Mouse (Mus musculus) ES-Bruce4 (cell line): Measurements from ENCODE around the gene Cyth3. TPM values are rescaled to one million over a fixed set of nuclear protein-coding genes. Genes with fewer than 3 reads are reported as not detected.

Experiments
- H3K27ac ChIP-seq: 2 replicates; pipeline ENCODE4 v1.5.1; 2012; ENCODE audit warnings: low read length, inconsistent platforms; ENCODE audit not compliant: insufficient read depth
- H3K27me3 ChIP-seq: 2 replicates; pipeline ENCODE4 v1.6.1; 2012; ENCODE audit warnings: mild to moderate bottlenecking, low read length, inconsistent platforms; ENCODE audit not compliant: control insufficient read depth, poor library complexity, insufficient read depth, severe bottlenecking
- H3K36me3 ChIP-seq: 2 replicates; pipeline ENCODE4 v1.6.1; 2012; ENCODE audit warnings: inconsistent platforms, mild to moderate bottlenecking, low read length, moderate library complexity; ENCODE audit not compliant: control insufficient read depth, poor library complexity, insufficient read depth, severe bottlenecking
- H3K4me1 ChIP-seq: one replicate; pipeline ENCODE4 v1.8.1; 2011; ENCODE audit warnings: low read length; ENCODE audit not compliant: control insufficient read depth, insufficient read depth
- H3K4me3 ChIP-seq: 2 replicates; pipeline ENCODE4 v1.5.1; 2011; ENCODE audit warnings: low read depth, mild to moderate bottlenecking, low read length
- H3K9ac ChIP-seq: 2 replicates; pipeline ENCODE4 v1.6.1; 2012; ENCODE audit warnings: low read depth, mild to moderate bottlenecking, inconsistent platforms; ENCODE audit not compliant: poor library complexity, severe bottlenecking
- H3K9me3 ChIP-seq: replicated peaks from 2 replicates; pipeline ENCODE4 v1.6.1; 2012; ENCODE audit warnings: mild to moderate bottlenecking, low read length, inconsistent platforms; ENCODE audit not compliant: control insufficient read depth, poor library complexity, insufficient read depth, severe bottlenecking
- CTCF ChIP-seq: IDR thresholded peaks from one replicate; pipeline ENCODE4 v1.8.1; 2011; ENCODE audit warnings: low read depth, low read length
- EP300 ChIP-seq: IDR thresholded peaks from 2 replicates; pipeline ENCODE4 v1.6.1; 2011; ENCODE audit warnings: low read depth, low read length; ENCODE audit not compliant: insufficient read depth
- POLR2A ChIP-seq: IDR thresholded peaks from one replicate; pipeline ENCODE4 v1.8.1; 2011; ENCODE audit warnings: low read length; ENCODE audit not compliant: insufficient read depth
- polyA plus RNA-seq: library from polyadenylated mRNA; stranded (reverse); fragments of >200 nt; gene quantifications from 2 replicates; pipeline ENCODE4 v1.2.4, GENCODE M21; 2011; ENCODE audit warnings: low read depth; ENCODE audit not compliant: missing spikeins, insufficient read depth, insufficient read length

Gene Cyth3
- polyA plus RNA-seq, 1 experiment = 15.5 TPM

DNA sequence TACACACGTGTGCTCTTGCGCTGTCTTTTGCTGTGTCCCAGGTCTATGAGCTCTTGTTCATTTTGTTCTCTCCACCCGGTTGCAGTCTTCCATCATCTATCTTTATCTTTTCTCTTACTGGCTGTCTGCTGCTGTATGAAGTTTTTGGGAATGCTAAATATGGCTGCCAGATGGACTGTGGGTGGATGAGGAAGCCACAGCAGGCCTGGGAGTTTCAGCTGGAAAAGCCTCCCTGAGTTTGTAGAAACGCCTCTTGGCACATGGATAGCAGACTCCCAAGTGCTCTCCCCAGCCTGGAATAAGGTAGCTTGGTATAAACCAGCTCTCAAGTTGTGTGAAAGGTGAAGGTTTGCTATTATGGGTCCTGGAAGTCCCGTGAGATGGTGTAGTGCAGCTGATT, 68.7 kb downstream of the Cyth3 start:
- Histone ChIP-seq H3K9ac (no peak overlapping the region), H3K36me3 (no peaks in the 10 kb centered on the region), H3K27me3 (no peaks in the 10 kb centered on the region), H3K9me3 (no peaks in the 10 kb centered on the region), H3K4me1 (no peaks in the 10 kb centered on the region), H3K4me3 (no peak overlapping the region), H3K27ac (no peak overlapping the region)
- TF ChIP-seq EP300 = no peak
- TF ChIP-seq POLR2A = no peak
- TF ChIP-seq CTCF = no peak

DNA sequence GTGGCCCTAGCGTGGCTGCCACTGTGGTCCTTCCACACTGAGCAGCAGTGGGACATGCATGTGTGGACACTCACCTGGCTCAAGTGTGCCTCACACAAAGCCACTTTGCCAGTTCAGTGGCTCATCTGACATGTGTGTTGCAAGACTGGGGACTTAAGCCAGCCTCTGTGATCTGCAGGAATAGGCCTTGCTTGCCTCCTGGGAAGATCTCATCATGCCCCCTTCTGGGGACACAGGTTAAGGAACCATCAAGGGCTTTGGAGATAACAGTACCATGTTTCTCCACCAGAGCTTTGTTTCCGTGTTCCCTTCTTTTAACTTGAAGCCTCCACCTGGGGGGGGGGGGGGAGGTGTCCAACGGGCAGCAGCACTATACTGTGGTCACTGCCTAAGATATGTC, 74.1 kb downstream of the Cyth3 start:
- TF ChIP-seq POLR2A (no peak), CTCF (no peak), EP300 (no peak)
- H3K36me3 ChIP-seq = no peaks in the 10 kb centered on the region

DNA sequence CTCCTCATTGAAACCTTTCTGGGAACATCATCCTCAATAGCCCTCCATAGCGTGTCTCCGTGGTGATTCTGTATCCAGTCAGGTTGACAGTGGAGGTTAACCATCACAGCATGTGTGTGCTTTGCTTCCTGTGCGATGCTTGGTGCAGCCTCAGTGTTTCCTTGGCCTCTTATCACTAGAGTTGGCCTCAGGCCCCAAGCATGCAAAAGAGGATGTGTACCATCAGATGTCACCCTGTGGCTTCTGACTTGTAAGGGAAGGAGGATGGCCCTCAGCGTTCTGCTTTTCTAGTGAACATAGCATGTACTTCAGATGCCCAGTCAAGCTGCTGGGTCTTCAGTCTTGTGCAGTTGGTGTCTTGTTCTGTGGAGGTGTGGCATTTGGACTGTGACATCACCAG, 76.2 kb downstream of the Cyth3 start:
- no peak overlapping the region for H3K4me3 ChIP-seq
- H3K27ac ChIP-seq = no peak overlapping the region
- H3K27me3 ChIP-seq = no peaks in the 10 kb centered on the region
- H3K9ac ChIP-seq = no peak overlapping the region
- H3K9me3 ChIP-seq = no peaks in the 10 kb centered on the region
- no peaks in the 10 kb centered on the region for H3K36me3 ChIP-seq
- TF ChIP-seq CTCF = no peak
- TF ChIP-seq EP300 = no peak
- TF ChIP-seq POLR2A = no peak
- no peaks in the 10 kb centered on the region for H3K4me1 ChIP-seq

More for the DNA sequence above, 74.1 kb downstream of the Cyth3 start:
- H3K4me1 ChIP-seq = no peaks in the 10 kb centered on the region
- H3K4me3 ChIP-seq = no peak overlapping the region
- H3K27me3 ChIP-seq = no peaks in the 10 kb centered on the region
- no peak overlapping the region for H3K9ac ChIP-seq
- no peak overlapping the region for H3K27ac ChIP-seq
- no peaks in the 10 kb centered on the region for H3K9me3 ChIP-seq

DNA sequence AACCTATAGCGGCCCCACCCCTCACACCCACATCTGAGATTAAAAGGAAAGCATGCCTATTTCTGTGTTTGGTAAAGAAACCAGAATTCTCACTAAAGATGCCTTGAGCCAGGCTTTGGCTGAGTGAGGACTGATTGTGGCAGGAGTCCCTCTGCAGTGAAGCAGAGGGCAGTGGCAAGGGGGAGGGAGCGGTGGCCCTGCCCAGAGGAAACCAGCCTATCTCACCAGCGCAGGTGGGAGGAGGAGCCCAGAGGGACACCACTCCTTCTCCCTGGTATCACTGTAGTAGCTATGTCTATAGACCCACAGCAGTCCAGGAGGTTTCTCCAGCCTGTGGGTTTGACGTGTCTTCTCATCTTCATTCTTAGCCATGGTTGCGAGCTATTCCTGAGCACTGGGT, 78.0 kb downstream of the Cyth3 start:
- H3K9me3 ChIP-seq = no peaks in the 10 kb centered on the region
- H3K9ac ChIP-seq = no peak overlapping the region
- H3K4me3 ChIP-seq = no peak overlapping the region
- H3K36me3 ChIP-seq = no peaks in the 10 kb centered on the region
- H3K27me3 ChIP-seq = no peaks in the 10 kb centered on the region
- TF ChIP-seq EP300 = no peak
- TF ChIP-seq POLR2A = no peak
- TF ChIP-seq CTCF = no peak
- H3K27ac ChIP-seq = no peak overlapping the region
- no peaks in the 10 kb centered on the region for H3K4me1 ChIP-seq

DNA sequence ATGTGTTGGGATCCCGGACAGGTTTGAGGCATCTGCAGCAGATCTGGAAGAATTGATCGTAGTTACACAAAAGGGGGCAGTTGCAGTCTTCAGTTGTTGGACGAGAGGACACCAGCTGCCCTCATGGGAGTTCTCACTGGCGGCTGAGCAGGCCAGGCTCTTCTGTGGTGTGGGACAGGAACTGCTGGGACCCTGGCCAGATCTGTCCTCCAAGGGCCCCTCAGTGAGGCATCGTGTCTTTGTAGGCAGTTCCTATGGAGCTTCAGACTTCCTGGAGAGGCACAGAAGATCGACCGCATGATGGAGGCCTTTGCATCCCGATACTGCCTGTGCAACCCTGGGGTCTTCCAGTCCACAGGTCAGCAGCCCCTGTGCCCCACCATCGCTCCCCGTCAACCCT, 78.8 kb downstream of the Cyth3 start:
- Histone ChIP-seq H3K27me3 (no peaks in the 10 kb centered on the region), H3K36me3 (no peaks in the 10 kb centered on the region), H3K9me3 (no peaks in the 10 kb centered on the region), H3K27ac (no peak overlapping the region), H3K4me3 (no peak overlapping the region), H3K4me1 (no peaks in the 10 kb centered on the region), H3K9ac (no peak overlapping the region)
- TF ChIP-seq EP300 (no peak), POLR2A (no peak), CTCF (no peak)

DNA sequence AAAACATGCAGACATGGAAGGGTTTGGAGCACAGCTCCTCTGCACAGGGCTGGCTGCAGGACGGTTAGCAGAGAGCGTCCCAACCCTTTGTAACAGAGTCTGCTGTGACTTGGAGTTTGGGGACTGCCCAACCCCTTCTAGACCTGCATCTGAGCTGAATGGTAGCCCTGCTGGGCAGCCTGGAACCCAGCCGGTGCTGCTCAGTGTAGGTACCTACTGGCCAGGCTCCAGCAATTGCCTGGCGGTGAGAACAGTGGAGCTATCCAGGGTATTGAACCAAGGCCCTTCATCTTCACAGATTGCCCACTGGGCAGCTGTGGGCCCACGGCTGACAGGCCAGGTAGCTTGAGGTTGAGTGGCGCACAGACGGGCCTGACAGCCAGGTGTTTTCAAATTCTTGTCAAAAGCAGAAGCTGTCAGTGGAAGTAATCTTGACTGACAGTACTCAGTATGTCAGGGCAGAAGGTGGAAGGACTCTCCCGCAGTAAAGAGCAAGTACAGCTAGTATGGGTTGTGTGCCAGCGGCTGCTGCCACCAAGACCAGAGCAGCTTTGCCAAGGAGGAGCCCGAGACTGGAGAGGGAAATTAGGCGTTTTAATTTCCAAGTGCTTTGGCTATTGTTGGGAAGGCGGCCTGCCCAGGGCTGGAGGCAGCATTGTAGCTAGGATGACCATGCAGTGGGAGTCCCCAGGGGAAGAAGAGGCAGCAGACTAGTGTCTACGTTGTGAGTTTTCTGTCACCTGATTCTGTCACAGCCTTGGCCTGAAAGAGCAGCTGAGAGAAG, 82.8 kb downstream of the Cyth3 start:
- H3K27ac ChIP-seq = no peak overlapping the region
- H3K9ac ChIP-seq = no peak overlapping the region
- no peak for TF ChIP-seq POLR2A
- TF ChIP-seq CTCF = no peak
- no peak for TF ChIP-seq EP300
- H3K4me1 ChIP-seq = no peaks in the 10 kb centered on the region
- no peaks in the 10 kb centered on the region; the same call in 1 of the 2 replicates for H3K36me3 ChIP-seq
- no peak overlapping the region for H3K4me3 ChIP-seq
- H3K9me3 ChIP-seq = no peaks in the 10 kb centered on the region
- no peaks in the 10 kb centered on the region for H3K27me3 ChIP-seq
